Mouse (Mus musculus): Measurements from ENCODE around the gene Phlpp2.
A peak's percentile ranks its signal among the peaks of the same experiment; 100 is the strongest.

Phlpp2 gene

DNA sequence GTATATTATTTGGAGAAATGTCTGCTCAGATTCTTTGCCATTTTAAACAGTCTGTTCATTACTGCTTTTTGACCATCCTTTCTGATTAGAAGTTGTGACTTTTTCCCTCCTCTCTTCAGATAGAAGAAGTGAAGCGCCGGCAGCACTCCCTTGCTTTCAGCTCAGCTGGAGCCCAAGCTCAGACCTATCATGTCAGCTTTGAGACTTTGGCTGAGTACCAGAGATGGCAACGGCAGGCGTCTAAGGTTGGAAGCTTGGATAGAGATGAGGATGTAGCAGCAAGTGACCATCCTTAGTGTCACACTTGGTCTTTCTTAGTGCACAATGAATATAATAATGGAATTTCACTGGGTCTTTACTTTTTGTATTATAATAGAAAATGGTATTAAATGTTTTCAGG, 39.0 kb downstream of the Phlpp2 start:
- no peaks in the 10 kb centered on the region for H3K27me3 ChIP-seq (ENCODE audit: insufficient read depth, low read length)
- H3K36me3 ChIP-seq (ENCODE audit: insufficient read depth, low read length): no peaks in the 10 kb centered on the region
- no peaks in the 10 kb centered on the region for H3K9me3 ChIP-seq (ENCODE audit: low read length)
- H3K4me3 ChIP-seq (replicated peaks; ENCODE audit: low read length): no peak overlapping the region
- TF ChIP-seq POU5F1 (IDR thresholded peaks at IDR 0.05; ENCODE audit: borderline replicate concordance, low read length): no peak
- TF ChIP-seq NANOG (IDR thresholded peaks at IDR 0.05; ENCODE audit: borderline replicate concordance, low read length): no peak
- no peak for TF ChIP-seq CTCF (conservative IDR thresholded peaks at IDR 0.05; ENCODE audit: low read length)
- no peaks in the 10 kb centered on the region for H3K4me1 ChIP-seq (replicated peaks; ENCODE audit: low read depth, low read length)

GRCm38 (mm10) chr8:109917277-109917676, 48.9 kb downstream of the Phlpp2 start:
- Histone ChIP-seq H3K36me3 (ENCODE audit: insufficient read depth, low read length) (peaks cover 7% of the 10 kb centered on the region; the same call in 1 of the 2 replicates), H3K4me1 (replicated peaks; ENCODE audit: low read depth, low read length) (no peaks in the 10 kb centered on the region), H3K27me3 (ENCODE audit: insufficient read depth, low read length) (no peaks in the 10 kb centered on the region), H3K4me3 (replicated peaks; ENCODE audit: low read length) (no peak overlapping the region), H3K9me3 (ENCODE audit: low read length) (no peaks in the 10 kb centered on the region)
- no peak for TF ChIP-seq POU5F1 (IDR thresholded peaks at IDR 0.05; ENCODE audit: borderline replicate concordance, low read length)
- TF ChIP-seq NANOG (IDR thresholded peaks at IDR 0.05; ENCODE audit: borderline replicate concordance, low read length): no peak
- peak; percentile 49 for TF ChIP-seq CTCF (conservative IDR thresholded peaks at IDR 0.05; ENCODE audit: low read length)

GRCm38 (mm10) chr8:109920406-109921390, 52.4 kb downstream of the Phlpp2 start:
- no peaks in the 10 kb centered on the region for H3K36me3 ChIP-seq (ENCODE audit: insufficient read depth, low read length)
- no peaks in the 10 kb centered on the region for H3K4me1 ChIP-seq (replicated peaks; ENCODE audit: low read depth, low read length)
- no peaks in the 10 kb centered on the region for H3K9me3 ChIP-seq (ENCODE audit: low read length)
- no peaks in the 10 kb centered on the region for H3K27me3 ChIP-seq (ENCODE audit: insufficient read depth, low read length)
- TF ChIP-seq NANOG (IDR thresholded peaks at IDR 0.05; ENCODE audit: borderline replicate concordance, low read length): no peak
- no peak for TF ChIP-seq CTCF (conservative IDR thresholded peaks at IDR 0.05; ENCODE audit: low read length)
- no peak for TF ChIP-seq POU5F1 (IDR thresholded peaks at IDR 0.05; ENCODE audit: borderline replicate concordance, low read length)
- no peak overlapping the region for H3K4me3 ChIP-seq (replicated peaks; ENCODE audit: low read length)

DNA sequence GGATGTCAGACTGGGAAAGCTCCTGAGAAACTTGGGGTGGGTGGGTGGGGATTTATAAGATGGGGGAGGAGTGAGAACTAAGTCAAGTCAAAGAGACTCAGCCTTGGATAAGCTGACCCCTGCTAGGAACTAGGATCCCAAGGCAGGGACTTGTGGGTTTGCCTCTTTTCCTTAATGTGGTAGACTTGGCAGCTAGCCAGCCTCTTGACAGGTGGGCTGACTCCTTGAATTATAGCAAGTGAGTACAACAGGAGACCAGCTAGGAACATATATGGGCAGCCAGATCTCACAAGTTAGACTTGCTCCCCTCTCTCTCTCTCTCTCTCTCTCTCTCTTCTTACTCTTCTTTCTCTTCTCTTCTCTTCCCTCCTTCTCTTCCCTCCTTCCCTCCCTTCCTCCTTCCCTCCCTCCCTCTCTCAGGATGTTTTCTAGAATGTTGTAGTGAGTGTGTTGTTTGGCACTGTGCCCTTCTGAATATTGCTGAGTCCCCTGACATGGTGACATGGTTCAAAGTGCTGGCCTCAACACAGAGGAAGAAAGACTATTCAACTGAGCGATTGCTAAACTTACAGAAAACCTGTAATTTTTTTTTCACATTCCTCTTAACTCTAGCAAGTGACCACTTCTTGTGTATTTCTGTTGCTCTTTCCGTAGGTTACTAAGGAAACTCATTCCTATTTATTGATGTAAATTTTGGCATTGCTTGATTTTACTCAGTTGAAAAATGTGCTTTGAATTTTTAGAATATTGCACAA, 73.4 kb downstream of the Phlpp2 start:
- peaks cover 5% of the 10 kb centered on the region for H3K27me3 ChIP-seq (ENCODE audit: insufficient read depth, low read length)
- no peak overlapping the region for H3K4me3 ChIP-seq (replicated peaks; ENCODE audit: low read length)
- peaks cover 23% of the 10 kb centered on the region for H3K4me1 ChIP-seq (replicated peaks; ENCODE audit: low read depth, low read length)
- TF ChIP-seq CTCF (conservative IDR thresholded peaks at IDR 0.05; ENCODE audit: low read length): no peak
- TF ChIP-seq POU5F1 (IDR thresholded peaks at IDR 0.05; ENCODE audit: borderline replicate concordance, low read length): no peak
- TF ChIP-seq NANOG (IDR thresholded peaks at IDR 0.05; ENCODE audit: borderline replicate concordance, low read length): no peak
- peaks cover 5% of the 10 kb centered on the region; the same call in 1 of the 2 replicates for H3K36me3 ChIP-seq (ENCODE audit: insufficient read depth, low read length)
- no peaks in the 10 kb centered on the region for H3K9me3 ChIP-seq (ENCODE audit: low read length)

DNA sequence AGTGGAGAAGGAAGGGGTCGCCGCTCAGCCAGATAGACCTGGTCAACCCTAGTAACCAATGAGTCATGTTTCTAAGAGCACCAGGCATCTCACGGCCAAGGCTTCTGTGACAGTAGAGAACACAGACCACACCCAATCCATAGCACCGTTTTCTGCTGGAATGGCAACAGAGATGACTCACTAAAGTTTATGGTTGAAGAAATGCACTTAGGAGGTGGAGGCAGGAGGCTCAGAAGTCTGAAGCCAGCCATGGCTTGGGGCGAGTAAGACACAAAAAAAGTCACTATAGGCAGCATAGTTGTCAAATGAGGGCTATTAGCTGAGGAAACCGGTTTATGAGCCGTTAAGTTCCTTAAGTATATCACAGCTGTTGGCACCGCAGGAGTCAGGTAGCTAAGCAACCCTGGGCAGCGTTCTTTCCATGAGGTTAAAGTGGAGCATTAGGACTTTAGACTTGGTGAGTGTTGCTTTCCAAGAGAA, 76.9 kb downstream of the Phlpp2 start:
- TF ChIP-seq POU5F1 (IDR thresholded peaks at IDR 0.05; ENCODE audit: borderline replicate concordance, low read length) (no peak), CTCF (conservative IDR thresholded peaks at IDR 0.05; ENCODE audit: low read length) (no peak), NANOG (IDR thresholded peaks at IDR 0.05; ENCODE audit: borderline replicate concordance, low read length) (no peak)
- Histone ChIP-seq H3K9me3 (ENCODE audit: low read length) (no peaks in the 10 kb centered on the region), H3K27me3 (ENCODE audit: insufficient read depth, low read length) (peaks cover 27% of the 10 kb centered on the region), H3K4me3 (replicated peaks; ENCODE audit: low read length) (no peak overlapping the region), H3K4me1 (replicated peaks; ENCODE audit: low read depth, low read length) (peaks cover 31% of the 10 kb centered on the region), H3K36me3 (ENCODE audit: insufficient read depth, low read length) (no peaks in the 10 kb centered on the region; the same call in 1 of the 2 replicates)

- Histone ChIP-seq H3K36me3 (ENCODE audit: insufficient read depth, low read length) (no peaks in the 10 kb centered on the region), H3K9me3 (ENCODE audit: low read length) (no peaks in the 10 kb centered on the region), H3K4me3 (replicated peaks; ENCODE audit: low read length) (no peak overlapping the region), H3K27me3 (ENCODE audit: insufficient read depth, low read length) (peaks cover 32% of the 10 kb centered on the region), H3K4me1 (replicated peaks; ENCODE audit: low read depth, low read length) (peaks cover 27% of the 10 kb centered on the region)
- TF ChIP-seq CTCF (conservative IDR thresholded peaks at IDR 0.05; ENCODE audit: low read length): no peak
- TF ChIP-seq POU5F1 (IDR thresholded peaks at IDR 0.05; ENCODE audit: borderline replicate concordance, low read length): no peak
- TF ChIP-seq NANOG (IDR thresholded peaks at IDR 0.05; ENCODE audit: borderline replicate concordance, low read length): no peak
These were observed 77.4 kb downstream of the Phlpp2 start for GRCm38 (mm10) chr8:109945694-109946093.

- Histone ChIP-seq H3K4me1 (replicated peaks; ENCODE audit: low read depth, low read length) (peaks cover 26% of the 10 kb centered on the region), H3K36me3 (ENCODE audit: insufficient read depth, low read length) (no peaks in the 10 kb centered on the region), H3K4me3 (replicated peaks; ENCODE audit: low read length) (no peak overlapping the region), H3K9me3 (ENCODE audit: low read length) (no peaks in the 10 kb centered on the region), H3K27me3 (ENCODE audit: insufficient read depth, low read length) (peaks cover 36% of the 10 kb centered on the region)
- TF ChIP-seq NANOG (IDR thresholded peaks at IDR 0.05; ENCODE audit: borderline replicate concordance, low read length) (no peak), POU5F1 (IDR thresholded peaks at IDR 0.05; ENCODE audit: borderline replicate concordance, low read length) (no peak), CTCF (conservative IDR thresholded peaks at IDR 0.05; ENCODE audit: low read length) (no peak)
These were observed 77.9 kb downstream of the Phlpp2 start for GRCm38 (mm10) chr8:109946272-109946671.
